Mouse (Mus musculus): ENCODE results near the gene Trub2. TPM values are rescaled to one million over a fixed set of nuclear protein-coding genes. Genes with fewer than 3 reads are reported as not detected.

Gene Trub2
- total and polyA plus RNA-seq, 3 experiments = 32.6 to 41.4 (median 39.0) TPM

DNA sequence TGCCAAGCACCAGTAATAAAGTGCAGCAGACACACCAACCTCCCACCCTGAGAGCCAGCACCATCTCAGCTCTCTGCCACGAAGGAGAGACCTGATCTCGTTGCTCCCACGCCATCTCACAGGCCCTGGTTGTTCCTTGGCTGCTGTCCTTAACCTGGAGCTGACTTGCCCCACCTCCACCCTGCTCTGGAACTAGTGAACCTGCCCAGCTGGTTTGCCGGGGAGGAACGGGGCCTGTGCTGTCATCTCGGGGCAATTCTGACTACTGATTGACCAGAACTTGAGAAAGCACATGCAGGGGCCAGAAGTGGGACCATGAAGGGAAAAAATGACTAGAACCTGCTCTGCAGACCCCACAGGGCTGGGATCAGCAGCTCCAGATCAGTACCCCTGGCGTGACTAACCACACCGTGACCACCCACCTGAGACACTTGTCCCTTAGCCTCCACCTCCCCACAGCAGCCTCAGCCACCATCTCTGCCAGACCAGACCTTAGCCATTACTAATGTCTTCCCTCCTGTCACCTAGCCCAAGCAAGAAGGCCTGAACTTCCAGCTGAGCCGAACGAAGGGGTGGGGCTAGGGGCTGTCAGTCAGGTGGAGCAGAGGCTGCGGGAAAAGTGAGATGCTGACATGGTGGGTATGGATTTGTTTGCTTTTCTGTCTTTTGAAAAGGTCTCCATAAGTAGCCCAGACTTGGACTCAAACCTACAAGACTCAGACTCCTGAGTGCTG, 20.2 kb downstream of the Trub2 start:
- in situ Hi-C loops (cut with MboI; ENCODE audit: low pct_ligation_motif_present, low pct_unique_long_range_greater_than_20kb, low sequenced_read_pairs) (loop anchor here (10.0 kb wide), 2 partner anchors 97 to 157 kb away; partner anchors contain the start of gene Cercam), dilution Hi-C loops (cut with MboI; ENCODE audit: extremely low pct_ligation_motif_present, extremely low pct_unique_long_range_greater_than_20kb, low sequenced_read_pairs) (no loop called here)
- no peak for TF ChIP-seq SIN3A (IDR thresholded peaks at IDR 0.05; ENCODE audit: low read length)
- TF ChIP-seq USF1 (IDR thresholded peaks at IDR 0.05; ENCODE audit: low read depth, low read length) = no peak
- TF ChIP-seq RCOR1 (conservative IDR thresholded peaks at IDR 0.05; ENCODE audit: low read depth, low read length) = no peak
- no peak for TF ChIP-seq ZNF384 (IDR thresholded peaks at IDR 0.05; ENCODE audit: low read depth, low read length)
- no peak for TF ChIP-seq TCF12 (IDR thresholded peaks at IDR 0.05; ENCODE audit: low read depth, low read length)
- no peak for TF ChIP-seq POLR2AphosphoS2 (IDR thresholded peaks at IDR 0.05; ENCODE audit: low read depth, low read length)
- TF ChIP-seq MXI1 (IDR thresholded peaks at IDR 0.05; ENCODE audit: low read depth, low read length) = no peak
- TF ChIP-seq GABPA (IDR thresholded peaks at IDR 0.05; ENCODE audit: insufficient replicate concordance, low read depth, low read length) = no peak
- TF ChIP-seq CHD2 (IDR thresholded peaks at IDR 0.05; ENCODE audit: low read length) = no peak
- TF ChIP-seq KAT2A (IDR thresholded peaks at IDR 0.05; ENCODE audit: insufficient replicate concordance, low read length) = no peak
- TF ChIP-seq ZKSCAN1 (IDR thresholded peaks at IDR 0.05; ENCODE audit: borderline replicate concordance, low read depth, low read length) = no peak
- TF ChIP-seq TBP (conservative IDR thresholded peaks at IDR 0.05; ENCODE audit: low read depth, low read length) = no peak
- no peak for TF ChIP-seq MYC (IDR thresholded peaks at IDR 0.05; ENCODE audit: low read depth, low read length)
- no peak for TF ChIP-seq USF2 (conservative IDR thresholded peaks at IDR 0.05; ENCODE audit: low read depth, low read length)
- no peak for TF ChIP-seq NELFE (IDR thresholded peaks at IDR 0.05; ENCODE audit: low read depth, low read length)
- TF ChIP-seq CHD1 (IDR thresholded peaks at IDR 0.05; ENCODE audit: low read depth, low read length) = no peak
- no peak for TF ChIP-seq ETS1 (conservative IDR thresholded peaks at IDR 0.05; ENCODE audit: low read depth, low read length)
- no peak for DNase-seq (ENCODE audit: extremely low read depth)
- H3K4me1 ChIP-seq (ENCODE audit: control insufficient read depth in 1 of 2, insufficient read depth in 2 of 2) = no peaks in the 10 kb centered on the region
- no peak overlapping the region for H3K4me2 ChIP-seq (ENCODE audit: insufficient read depth, low read depth, poor library complexity, severe bottlenecking)
- H3K27me3 ChIP-seq (replicated peaks) = peaks cover 6% of the 10 kb centered on the region
- H3K79me2 ChIP-seq (replicated peaks; ENCODE audit: control insufficient read depth, extremely low read depth, insufficient read depth, poor library complexity, severe bottlenecking) = no peaks in the 10 kb centered on the region
- H3K4me3 ChIP-seq (replicated peaks in 1 of 3; ENCODE audit: low read depth in 2 of 3, low read length in 2 of 3, poor library complexity in 1 of 3) = no peak overlapping the region
- peaks cover 0 to 17% of the 10 kb centered on the region in 2 experiments for H3K36me3 ChIP-seq (replicated peaks in 1 of 2; ENCODE audit: control insufficient read depth in 1 of 2, insufficient read depth in 1 of 2, low read length in 1 of 2)
- peaks cover 13% of the 10 kb centered on the region for H3K9me3 ChIP-seq (replicated peaks; ENCODE audit: low read length)
- no peak overlapping the region for H3K27ac ChIP-seq (ENCODE audit: insufficient read depth, low read depth)
- H3K9ac ChIP-seq (ENCODE audit: insufficient read depth, low read depth) = no peak overlapping the region

DNA sequence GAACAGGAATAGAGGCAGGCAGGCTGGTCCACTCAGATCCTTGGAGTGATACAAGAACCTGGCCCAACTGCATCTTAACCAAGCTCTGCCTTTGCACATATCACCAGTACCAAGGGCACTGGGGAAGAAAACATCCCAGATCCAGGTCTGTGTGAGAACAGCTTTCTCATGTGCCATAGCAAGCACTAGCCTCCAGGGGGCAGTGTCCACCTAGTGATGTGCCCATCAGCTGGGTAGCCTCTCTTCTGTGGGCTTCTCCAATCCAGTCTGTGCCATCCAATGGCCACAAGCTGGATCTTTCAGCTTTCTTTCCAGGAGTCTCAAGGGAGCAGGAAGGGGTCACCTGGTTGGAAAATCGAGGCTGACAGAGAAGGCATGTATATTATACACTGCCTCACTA, 23.5 kb downstream of the Trub2 start:
- H3K4me1 ChIP-seq (ENCODE audit: control insufficient read depth in 1 of 2, insufficient read depth in 2 of 2) = no peaks in the 10 kb centered on the region
- no peak overlapping the region for H3K4me3 ChIP-seq (replicated peaks in 1 of 3; ENCODE audit: low read depth in 2 of 3, low read length in 2 of 3, poor library complexity in 1 of 3)
- H3K4me2 ChIP-seq (ENCODE audit: insufficient read depth, low read depth, poor library complexity, severe bottlenecking) = no peak overlapping the region
- peak; percentile 92 for TF ChIP-seq RAD21 (IDR thresholded peaks at IDR 0.05; ENCODE audit: low read depth, low read length)
- TF ChIP-seq SMC3 (IDR thresholded peaks at IDR 0.05; ENCODE audit: low read depth, low read length) = peak; percentile 72
- no peak for TF ChIP-seq TBP (conservative IDR thresholded peaks at IDR 0.05; ENCODE audit: low read depth, low read length)
- TF ChIP-seq MEF2A (IDR thresholded peaks at IDR 0.05; ENCODE audit: borderline replicate concordance, low read depth, low read length) = no peak
- no peak for TF ChIP-seq ELF1 (IDR thresholded peaks at IDR 0.05; ENCODE audit: low read depth, low read length)
- peak; percentile 94 for TF ChIP-seq CTCF (conservative IDR thresholded peaks at IDR 0.05 in 1 of 2, IDR thresholded peaks at IDR 0.05 in 1 of 2; ENCODE audit: low read depth in 2 of 2, low read length in 2 of 2)
- H3K79me2 ChIP-seq (replicated peaks; ENCODE audit: control insufficient read depth, extremely low read depth, insufficient read depth, poor library complexity, severe bottlenecking) = no peaks in the 10 kb centered on the region
- H3K9ac ChIP-seq (ENCODE audit: insufficient read depth, low read depth) = no peak overlapping the region
- peaks cover 13% of the 10 kb centered on the region for H3K9me3 ChIP-seq (replicated peaks; ENCODE audit: low read length)
- peak; percentile 58 for DNase-seq (ENCODE audit: extremely low read depth)
- H3K27ac ChIP-seq (ENCODE audit: insufficient read depth, low read depth) = no peak overlapping the region
- dilution Hi-C loops (cut with MboI; ENCODE audit: extremely low pct_ligation_motif_present, extremely low pct_unique_long_range_greater_than_20kb, low sequenced_read_pairs) (no loop called here), in situ Hi-C loops (cut with MboI; ENCODE audit: low pct_ligation_motif_present, low pct_unique_long_range_greater_than_20kb, low sequenced_read_pairs) (loop anchor here (10.0 kb wide), 2 partner anchors 100 to 160 kb away; partner anchors contain the start of gene Cercam)
- H3K36me3 ChIP-seq (replicated peaks in 1 of 2; ENCODE audit: control insufficient read depth in 1 of 2, insufficient read depth in 1 of 2, low read length in 1 of 2) = peaks cover 0 to 2% of the 10 kb centered on the region in 2 experiments
- H3K27me3 ChIP-seq (replicated peaks) = peaks cover 24% of the 10 kb centered on the region
